Mouse (Mus musculus) ES-Bruce4 (cell line): Measurements from ENCODE around the gene Gpr39.

Experiments used
- CTCF ChIP-seq: IDR thresholded peaks from one replicate; pipeline ENCODE4 v1.8.1; 2011; ENCODE audit warnings: low read depth, low read length
- POLR2A ChIP-seq: IDR thresholded peaks from one replicate; pipeline ENCODE4 v1.8.1; 2011; ENCODE audit warnings: low read length; ENCODE audit not compliant: insufficient read depth

DNA sequence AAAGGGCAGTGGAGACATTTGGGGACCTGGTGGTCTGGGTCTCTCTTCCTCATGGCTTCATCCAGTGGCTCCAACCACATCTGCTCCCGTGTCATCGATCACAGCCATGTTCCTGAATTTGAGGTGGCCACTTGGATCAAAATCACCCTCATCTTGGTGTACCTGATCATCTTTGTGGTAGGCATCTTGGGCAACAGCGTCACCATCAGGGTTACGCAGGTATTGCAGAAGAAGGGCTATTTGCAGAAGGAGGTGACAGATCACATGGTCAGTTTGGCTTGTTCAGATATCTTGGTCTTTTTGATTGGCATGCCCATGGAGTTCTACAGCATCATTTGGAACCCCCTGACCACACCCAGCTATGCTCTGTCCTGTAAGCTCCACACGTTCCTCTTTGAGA, 491 bp downstream of the Gpr39 start:
- TF ChIP-seq CTCF = no peak
- no peak for TF ChIP-seq POLR2A
